Mouse (Mus musculus) ovary, postnatal 14 days (tissue): ENCODE measurements around the gene Olfr913.

Experiments
- DNase-seq: peaks from one replicate; pipeline ENCODE4 v3.0.0; 2022; ENCODE audit warnings: low spot score

The Olfr913 gene

DNA sequence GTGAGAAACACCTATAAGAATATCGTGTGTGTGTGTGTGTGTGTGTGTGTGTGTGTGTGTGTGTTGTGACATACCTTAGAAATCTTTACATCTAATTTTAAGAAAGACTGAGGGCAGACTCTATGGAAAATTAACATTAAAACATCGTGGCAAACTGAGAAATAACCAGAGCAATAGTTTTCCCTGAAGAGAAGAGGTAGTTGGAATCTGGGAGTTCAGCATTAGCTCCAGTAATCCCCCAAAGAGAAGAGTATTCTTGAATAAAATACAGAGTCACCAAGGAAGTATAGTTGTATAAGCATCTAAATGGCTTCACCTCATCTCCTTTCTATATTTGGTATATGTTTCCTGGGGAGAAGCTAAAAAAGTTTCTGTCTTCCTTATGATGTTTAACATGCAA is at the start of gene Olfr913:
Olfr913 (plus strand) TSS at position 301 of the 400 bp plus-strand sequence.
- no peak for DNase-seq

DNA sequence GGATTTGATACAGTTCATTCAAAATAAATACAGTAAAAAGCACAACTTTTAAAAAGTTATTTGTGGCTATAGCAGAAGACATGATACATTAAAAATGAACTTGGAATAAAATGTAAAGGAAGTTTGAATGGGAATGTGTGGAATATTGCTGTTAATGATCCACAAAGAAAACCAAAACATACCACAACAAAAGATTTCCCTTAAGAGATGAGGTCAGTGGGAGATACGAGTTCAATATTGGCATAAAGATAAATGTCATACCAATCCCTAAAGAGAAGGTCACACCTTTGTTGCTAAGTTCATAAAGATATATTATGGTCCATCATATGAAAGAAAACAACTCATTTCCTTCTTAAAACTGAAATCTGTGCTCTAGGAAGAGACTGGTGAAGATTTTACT is 12.7 kb upstream of the Olfr913 start, which contains the start of gene Olfr912:
Olfr912 (plus strand) TSS at position 301 of the 400 bp plus-strand sequence.
- no peak for DNase-seq

DNA sequence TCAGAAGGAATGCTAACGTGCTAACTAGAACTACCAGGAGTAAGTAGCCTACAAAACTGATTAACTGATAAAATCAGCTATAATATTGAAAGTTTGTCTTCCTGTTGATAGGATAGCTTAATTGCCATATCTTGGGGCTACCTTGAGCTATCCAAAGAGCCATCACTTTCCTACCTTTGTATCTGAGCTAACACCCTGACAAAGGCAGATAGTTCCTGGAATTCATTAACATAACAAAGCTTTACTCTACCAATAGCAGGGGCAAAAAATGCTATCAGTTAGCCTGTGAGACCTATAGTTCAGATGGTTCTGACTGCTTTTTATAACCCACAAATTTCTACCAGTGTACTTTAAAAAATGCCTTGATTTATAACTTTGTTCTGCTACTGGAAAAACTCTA is 1.5 kb upstream of the Olfr913 start:
- no peak for DNase-seq

DNA sequence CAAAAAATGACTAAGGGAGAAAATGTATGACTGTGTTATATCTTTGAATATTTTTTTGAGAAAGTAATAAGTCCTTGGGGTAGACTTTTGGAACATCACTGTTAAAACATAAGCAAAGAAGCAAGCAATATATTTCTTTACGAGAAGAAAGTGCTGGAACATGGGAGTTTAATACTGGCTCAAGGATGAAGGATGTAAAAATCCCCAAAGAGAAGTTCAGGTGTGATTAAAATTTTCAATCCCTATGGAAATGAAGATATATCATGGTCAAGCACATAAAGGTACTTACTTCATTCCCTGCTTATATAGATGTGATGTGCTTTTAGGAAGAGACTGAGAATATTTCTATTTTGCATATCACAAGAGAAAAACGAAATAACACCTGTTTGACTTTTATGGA is 12.2 kb downstream of the Olfr913 start, which contains the start of gene Olfr914:
Olfr914 (plus strand) TSS at position 301 of the 400 bp plus-strand sequence.
- DNase-seq = no peak

DNA sequence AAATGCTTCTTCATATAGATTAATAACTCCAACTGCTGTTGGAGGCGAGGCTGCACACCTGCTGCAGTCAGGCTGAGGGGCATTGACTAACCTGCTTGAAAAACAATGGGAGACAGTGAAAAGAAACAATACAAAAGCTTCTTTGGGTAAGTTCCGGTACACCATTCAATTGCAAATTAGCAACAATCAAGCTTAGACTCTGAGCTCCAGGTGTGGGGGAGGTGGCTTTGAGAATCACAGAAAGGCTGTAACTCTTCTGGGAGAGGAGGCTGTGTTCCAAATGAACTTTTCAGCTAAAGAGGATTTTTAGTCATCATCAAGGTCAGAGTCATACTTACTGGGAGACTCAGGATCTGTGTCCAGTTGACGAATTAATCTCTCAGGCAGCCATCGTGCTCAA is 39.8 kb downstream of the Olfr913 start:
- no peak for DNase-seq
